Mouse (Mus musculus) thymus, adult 2 months (tissue): Measurements from ENCODE around the gene Gm3269. TPM values are rescaled to one million over a fixed set of nuclear protein-coding genes. Genes with fewer than 3 reads are reported as not detected.
A peak's percentile ranks its signal among the peaks of the same experiment; 100 is the strongest.
"Not testable (repeated sequence)": the region's sequence is repeated elsewhere in the genome, so short reads cannot be mapped to it uniquely, and the experiment has no call there.

ENCODE experiments used
- DNase-seq: peaks from one replicate; pipeline ENCODE4 v3.0.0; 2021
- H3K27ac ChIP-seq: fragments of 200-500 bp; 2 replicates; pipeline ENCODE4 v1.5.1; 2012; ENCODE audit warnings: low read length, control low read depth; ENCODE audit not compliant: control insufficient read depth, insufficient read depth
- H3K27me3 ChIP-seq: fragments of 200-500 bp; 2 replicates; pipeline ENCODE4 v1.6.1; 2012; ENCODE audit warnings: mild to moderate bottlenecking, low read length, moderate library complexity, mixed read lengths; ENCODE audit not compliant: control insufficient read depth, insufficient read depth
- H3K36me3 ChIP-seq: fragments of 200-500 bp; 2 replicates; pipeline ENCODE4 v1.6.1; 2012; ENCODE audit warnings: mild to moderate bottlenecking, low read length, moderate library complexity; ENCODE audit not compliant: control insufficient read depth, insufficient read depth
- H3K4me1 ChIP-seq: fragments of 200-500 bp; replicated peaks from 2 replicates; pipeline ENCODE4 v1.6.1; 2012; ENCODE audit warnings: low read length; ENCODE audit not compliant: control insufficient read depth, insufficient read depth
- H3K4me3 ChIP-seq: fragments of 200-500 bp; 2 replicates; pipeline ENCODE4 v1.5.1; 2012; ENCODE audit warnings: mild to moderate bottlenecking, low read length, control low read depth, moderate library complexity; ENCODE audit not compliant: control insufficient read depth, insufficient read depth
- WGBS: fragments of 180-500 bp; shearing (Covaris S2); methylation state at CpG from one replicate; pipeline ENCODE4 v1.1.7; 2018; 5-methylcytosine and 5-hydroxymethylcytosine counted together
- polyA plus RNA-seq: library from polyadenylated mRNA; depleted of rRNA; stranded (reverse); fragments of >200 nt; gene quantifications from 2 replicates; pipeline ENCODE4 v1.2.3, GENCODE M21; 2012; rRNA removed

The Gm3269 gene
- not detected in 2 replicates for polyA plus RNA-seq

GRCm38 (mm10) chr14:4837806-4838205 lies at the start of gene Gm3269:
TSS of gene Gm3269 (plus strand) at chr14:4838106.
- WGBS = no CpG with 5 or more reads among the region's 4 CpGs
- DNase-seq, H3K27ac ChIP-seq, H3K4me1 ChIP-seq, H3K4me3 ChIP-seq, H3K27me3 ChIP-seq, H3K36me3 ChIP-seq: not testable (repeated sequence)

- not testable (repeated sequence) for H3K4me3 ChIP-seq, H3K4me1 ChIP-seq, H3K27me3 ChIP-seq, H3K27ac ChIP-seq, H3K36me3 ChIP-seq
- DNase-seq = peak; percentile 4
- 82% methylated on average over 6 of the region's 6 CpGs for WGBS
Observed at GRCm38 (mm10) chr14:4806421-4806820, 31.5 kb upstream of the Gm3269 start.

- not testable (repeated sequence) for H3K27me3 ChIP-seq, H3K4me1 ChIP-seq, H3K27ac ChIP-seq, H3K36me3 ChIP-seq, H3K4me3 ChIP-seq, DNase-seq
- WGBS = 94% methylated on average over 4 of the region's 7 CpGs
Observed at GRCm38 (mm10) chr14:4821950-4822349, 16.0 kb upstream of the Gm3269 start.

- not testable (repeated sequence) for H3K27me3 ChIP-seq, H3K36me3 ChIP-seq, DNase-seq, H3K4me1 ChIP-seq, H3K27ac ChIP-seq, H3K4me3 ChIP-seq
- WGBS = 20% methylated on average over 29 of the region's 59 CpGs
Observed at GRCm38 (mm10) chr14:4855299-4855980, 17.5 kb downstream of the Gm3269 start, which contains the start of gene Gm3264. TSS of gene Gm3264 (plus strand) at chr14:4855576.

- DNase-seq = not testable (repeated sequence)
- WGBS = 82% methylated on average over 1 of the region's 3 CpGs
Observed at GRCm38 (mm10) chr14:4892116-4892515, 54.2 kb downstream of the Gm3269 start, which contains the start of gene Gm3278. TSS of gene Gm3278 (plus strand) at chr14:4892416.

More at GRCm38 (mm10) chr14:4892116-4892515, 54.2 kb downstream of the Gm3269 start, which contains the start of gene Gm3278:
- H3K4me3 ChIP-seq, H3K27ac ChIP-seq, H3K4me1 ChIP-seq, H3K27me3 ChIP-seq, H3K36me3 ChIP-seq: not testable (repeated sequence)

Other genes with a start within 250 kb of the Gm3269 start
- gene Gm8159, start 205.8 kb upstream of the Gm3269 start, polyA plus RNA-seq = not detected in 2 replicates
- not detected in 2 replicates for gene Gm3239, start 173.9 kb upstream of the Gm3269 start, polyA plus RNA-seq
- gene Gm7876, start 128.9 kb upstream of the Gm3269 start, polyA plus RNA-seq = not detected in 2 replicates
- gene Gm3252, start 111.3 kb upstream of the Gm3269 start, polyA plus RNA-seq = 0.07 TPM in 1 of 2 replicates, not detected in the other
- not detected in 2 replicates for gene Gm9602, start 61.8 kb upstream of the Gm3269 start, polyA plus RNA-seq
- not detected in 2 replicates for gene Gm3264, start 17.5 kb downstream of the Gm3269 start, polyA plus RNA-seq
- not detected in 2 replicates for gene Gm3278, start 54.3 kb downstream of the Gm3269 start, polyA plus RNA-seq
- gene Gm8297, start 145.8 kb downstream of the Gm3269 start, polyA plus RNA-seq = not detected in 2 replicates
- gene Gm3298, start 177.8 kb downstream of the Gm3269 start, polyA plus RNA-seq = not detected in 2 replicates
- gene 4930555G01Rik, start 212.5 kb downstream of the Gm3269 start, polyA plus RNA-seq = not detected in 2 replicates
- gene Gm8281, start 232.9 kb downstream of the Gm3269 start, polyA plus RNA-seq = 0.13 TPM in 1 of 2 replicates, not detected in the other